Mouse (Mus musculus) 416B (cell line): Measurements from ENCODE around the gene Abl1.

ENCODE experiments used
- DNase-seq: peaks from one replicate; pipeline ENCODE4 v3.0.0; 2011; ENCODE audit warnings: low read depth

Gene Abl1

DNA sequence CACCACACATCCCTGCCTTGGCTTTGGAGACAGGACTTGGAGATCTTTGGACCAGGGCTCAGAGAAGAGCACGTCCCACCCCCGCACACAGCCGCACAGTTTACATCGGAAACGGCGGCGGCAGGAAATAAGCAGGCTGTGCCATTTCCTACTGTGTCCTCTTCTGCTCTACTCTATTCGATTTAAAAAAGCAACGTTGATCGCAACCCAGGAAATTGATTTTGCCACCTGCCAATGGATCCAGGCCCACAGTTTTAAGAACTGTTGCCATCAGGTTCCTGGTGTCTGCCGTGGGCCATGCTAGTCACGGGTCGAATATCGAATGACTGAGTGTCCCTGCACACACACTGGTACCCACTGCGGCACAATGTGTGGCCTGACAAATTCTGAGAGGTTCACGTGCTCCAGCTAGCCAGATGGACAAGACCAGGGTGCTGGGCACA, 137.3 kb downstream of the Abl1 start:
- DNase-seq, result no peak

- DNase-seq, result no peak
Observed at GRCm38 (mm10) chr2:31826094-31827085, 138.2 kb downstream of the Abl1 start.

DNA sequence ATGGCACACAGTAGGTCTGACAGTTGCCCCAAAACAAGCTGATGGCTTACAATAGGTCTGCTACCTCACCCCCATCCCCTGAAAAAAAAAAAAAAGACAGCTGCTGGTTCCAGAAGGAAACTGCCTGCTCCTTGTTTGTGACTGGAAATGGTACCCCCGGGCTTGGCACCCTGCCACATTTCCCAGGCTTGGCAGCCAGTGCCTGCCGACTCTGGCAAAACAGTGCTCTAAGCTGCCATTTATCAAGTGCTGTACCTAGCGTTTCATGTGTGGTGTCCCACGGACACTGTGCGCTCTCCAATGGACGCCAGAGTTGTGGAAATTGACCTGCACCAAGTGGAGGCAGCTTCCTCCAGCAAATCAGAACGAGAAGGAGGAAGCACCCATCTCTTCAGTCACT, 139.7 kb downstream of the Abl1 start:
- DNase-seq, result no peak

DNA sequence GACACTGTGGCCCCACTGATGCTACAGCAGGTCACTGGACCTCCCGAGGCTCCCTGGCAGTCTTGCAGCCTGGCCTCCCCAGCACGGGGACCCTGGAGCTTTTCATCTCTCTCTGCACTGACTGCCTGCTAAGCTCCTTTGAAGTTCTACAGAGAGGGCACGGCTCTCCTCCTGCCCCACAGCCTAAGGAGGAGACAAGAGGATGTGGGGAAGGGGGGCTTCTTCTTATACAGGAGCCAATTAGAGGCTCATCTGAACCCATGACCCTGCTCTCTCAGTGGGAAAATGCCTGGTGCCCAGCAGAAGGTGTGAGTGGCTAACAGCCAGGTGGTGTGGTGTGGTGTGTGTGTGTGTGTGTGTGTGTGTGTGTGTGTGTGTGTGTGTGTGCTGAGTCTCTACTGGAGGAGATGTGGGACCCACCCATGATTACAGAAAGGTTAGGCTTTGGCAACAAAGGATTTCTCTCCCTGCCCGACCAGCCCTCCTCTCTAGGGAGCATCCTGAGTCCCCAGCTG, 140.2 kb downstream of the Abl1 start:
- DNase-seq, result no peak

DNA sequence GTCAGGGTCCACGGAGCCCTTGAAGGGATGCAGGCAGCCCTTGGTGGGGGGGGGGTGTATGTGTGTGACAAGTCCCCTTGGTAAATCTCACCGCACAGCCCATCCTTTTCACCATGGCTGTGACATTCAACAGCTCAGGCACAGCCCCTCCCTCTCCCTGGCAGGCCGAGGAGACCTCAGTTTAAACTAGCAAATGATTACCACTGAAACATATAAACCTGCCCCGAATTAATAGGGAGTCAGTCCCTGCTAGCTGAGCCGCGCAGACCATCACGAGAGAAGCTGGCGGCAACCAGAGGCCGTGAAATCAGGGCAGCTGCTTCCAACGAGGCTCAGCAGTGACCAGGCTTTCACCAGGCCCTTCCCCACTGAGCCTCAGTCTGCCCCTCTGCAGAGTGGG, 147.9 kb downstream of the Abl1 start:
- no peak for DNase-seq

DNA sequence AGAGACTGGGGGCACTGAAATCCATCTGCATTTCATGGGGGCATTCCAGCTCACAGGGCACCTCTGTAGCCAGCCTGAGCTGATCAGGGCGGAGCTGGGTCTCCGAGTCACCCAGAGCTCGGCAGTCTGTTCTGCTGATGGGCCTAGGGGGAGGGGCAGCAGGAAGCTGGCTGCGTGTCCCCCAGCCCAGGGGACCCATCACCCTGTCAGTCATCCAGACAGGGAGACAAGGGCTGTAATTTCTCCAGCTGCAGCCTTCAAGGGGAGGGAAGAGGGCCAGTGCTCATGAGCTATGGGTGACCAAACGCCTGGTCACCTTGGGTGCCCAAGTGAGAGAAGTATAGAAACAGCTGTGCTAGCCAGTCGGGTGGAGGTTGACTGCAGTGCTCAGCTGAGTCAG, 148.8 kb downstream of the Abl1 start:
- no peak for DNase-seq

DNA sequence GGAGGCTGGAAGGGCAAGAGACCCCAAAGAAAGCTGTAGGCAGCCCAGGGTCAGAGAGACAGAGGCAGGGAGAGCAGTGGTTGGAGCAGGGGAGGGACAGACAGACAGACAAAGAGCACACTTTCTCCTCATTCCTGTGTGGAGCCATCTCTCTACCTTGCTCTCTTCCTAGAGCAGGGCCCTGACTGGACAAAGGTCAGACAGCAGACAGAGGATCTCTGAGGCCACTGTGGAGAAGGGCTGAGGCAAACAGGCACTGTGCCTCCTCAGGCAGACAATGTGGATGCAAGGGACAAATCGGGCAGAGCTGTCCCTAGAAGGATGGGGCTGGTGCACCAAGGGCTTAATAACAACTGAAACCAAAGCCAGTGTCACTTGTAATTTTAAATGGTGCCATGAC, 150.7 kb downstream of the Abl1 start:
- DNase-seq, result no peak

- DNase-seq, result no peak
Observed at GRCm38 (mm10) chr2:31844729-31845136, 156.6 kb downstream of the Abl1 start.

DNA sequence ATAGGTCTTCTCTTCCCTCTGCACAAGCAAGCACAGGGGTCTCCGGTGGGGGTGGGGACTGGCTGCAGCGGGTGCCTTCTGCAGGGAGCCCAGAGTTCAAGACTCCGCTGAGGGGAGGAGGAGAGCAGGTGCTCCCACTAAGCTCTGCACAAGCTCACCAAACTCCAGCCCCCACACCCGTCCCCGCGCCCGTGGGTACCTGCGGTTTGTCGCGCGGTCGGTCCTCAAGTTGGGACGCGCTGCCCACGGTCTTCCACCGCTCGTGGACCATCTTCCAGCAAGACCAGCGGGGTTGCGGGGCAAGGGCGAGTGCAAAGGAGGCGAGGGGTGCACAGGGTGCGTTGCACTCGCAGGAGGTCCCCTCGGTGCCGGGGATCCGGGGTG, 157.3 kb downstream of the Abl1 start:
- DNase-seq, result no peak

GRCm38 (mm10) chr2:31845896-31846691, 157.9 kb downstream of the Abl1 start, which contains the start of gene Fibcd1:
TSS of gene Fibcd1 (minus strand) at chr2:31846005.
- no peak for DNase-seq

DNA sequence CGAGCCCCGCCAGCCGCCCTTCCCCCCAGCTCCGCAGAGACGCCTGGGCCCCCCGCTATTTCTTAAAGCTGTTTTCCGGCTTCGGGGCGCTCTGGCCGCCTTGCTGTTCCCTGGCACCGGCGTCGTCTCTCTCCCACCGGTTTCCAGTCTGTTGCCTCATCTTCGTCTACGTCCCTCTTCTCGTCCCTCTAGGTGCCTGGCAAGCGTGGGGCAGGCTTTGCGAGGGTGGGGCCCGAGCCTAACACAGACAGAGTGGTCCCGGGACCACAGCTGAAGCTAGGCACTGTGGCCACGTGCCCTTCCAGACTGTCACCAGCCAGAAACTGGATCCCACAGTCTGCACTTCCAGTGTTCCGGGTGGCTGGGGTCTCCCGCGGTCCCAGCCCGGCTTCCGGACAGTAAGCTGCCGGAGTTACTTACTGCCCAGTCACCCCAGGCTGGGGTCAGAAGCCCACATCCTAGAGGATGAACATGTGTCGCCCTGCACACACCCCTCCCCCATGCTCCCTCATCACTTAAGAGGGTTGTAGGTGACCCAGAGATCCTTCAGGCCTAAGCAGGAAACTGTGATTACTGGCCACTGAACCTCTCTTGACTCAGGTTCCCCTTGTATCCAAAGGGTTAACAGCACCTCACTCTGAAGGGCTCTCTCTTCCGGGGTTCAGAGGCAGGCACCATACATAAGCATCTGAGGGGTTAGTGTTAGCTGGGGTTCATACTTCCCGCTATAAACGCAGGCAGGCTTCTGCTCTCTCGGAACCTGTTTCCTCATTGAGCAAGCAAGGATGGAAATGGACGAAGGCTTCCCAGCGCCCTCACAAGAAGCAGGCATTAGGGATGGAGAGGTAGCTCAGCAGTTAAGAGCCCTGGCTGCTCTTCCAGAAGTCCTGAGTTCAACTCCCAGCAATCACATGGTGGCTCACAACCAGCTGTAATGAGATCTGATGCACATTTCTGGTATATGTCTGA, 158.8 kb downstream of the Abl1 start:
- no peak for DNase-seq

GRCm38 (mm10) chr2:31847908-31848307, 159.7 kb downstream of the Abl1 start:
- peak; percentile 33 for DNase-seq

- no peak for DNase-seq
Observed at GRCm38 (mm10) chr2:31850141-31850540, 162.0 kb downstream of the Abl1 start.
